In genomic region chr4:152213760-152214480, GRCm38 (mm10) we compare ENCODE assay signal across 8 mouse cellular contexts. TPM values are rescaled to one million over a fixed set of nuclear protein-coding genes. Genes with fewer than 3 reads are reported as not detected.
A peak's percentile ranks its signal among the peaks of the same experiment; 100 is the strongest.
DNase-seq lines count a peak whose midpoint lies in the region; ATAC-seq lines count a peak whose summit lies in the region.

No protein-coding gene starts in this region.

- peak; percentile 80 for ATAC-seq in common myeloid progenitor, adult 5-6 weeks (replicated peaks; ENCODE audit: low read depth, poor library complexity, severe bottlenecking)
- ATAC-seq in inflammation-experienced regulatory T-cells, adult 6 months, result peak; percentile 95
- peak; percentile 65 for ATAC-seq in megakaryocyte-erythroid progenitor cell, adult 5-6 weeks (replicated peaks; ENCODE audit: low FRiP score, low TSS enrichment, poor library complexity, severe bottlenecking)

- peak; percentile 89 for DNase-seq in adipocyte (ENCODE audit: low spot score)
- peak; percentile 77 to 79 for DNase-seq in gastrocnemius, adult 8-10 months (ENCODE audit: low spot score in 2 of 2)
- peak; percentile 79 to 97 for DNase-seq in left cerebral cortex, adult 8-10 months (ENCODE audit: low spot score in 2 of 2)
- DNase-seq in right cerebral cortex, postnatal 14 days, result peak; percentile 97
- DNase-seq in urinary bladder, postnatal 14 days (ENCODE audit: low spot score), result peak; percentile 92

RNA-seq across cellular contexts. Expression of gene Acot7, which starts 36.0 kb away (rescaled TPM):
- 58.2 and 59.6 TPM in 2 replicates for total RNA-seq in common myeloid progenitor, adult 5-6 weeks (2017)
- total RNA-seq in gastrocnemius, adult 8-10 months (2022), result 10 to 100 TPM; 13.8 to 15.9 (median 15.1) TPM
- polyA plus RNA-seq in inflammation-experienced regulatory T-cells, adult 6 months (2017; shearing (Covaris generic)), result 100 to 1,000 TPM; 124 to 249 (median 126) TPM
- total RNA-seq in left cerebral cortex, adult 8-10 months (2022), result 100 to 1,000 TPM; 281 to 320 (median 303) TPM
- total RNA-seq in megakaryocyte-erythroid progenitor cell, adult 5-6 weeks (2014; fragmentation: Nextera tagmentation), result 33.8 and 42.9 TPM in 2 replicates
- total RNA-seq in megakaryocyte-erythroid progenitor cell, adult 5-6 weeks (2017), result 25.3 and 38.1 TPM in 2 replicates

RNA-seq across cellular contexts. Expression of gene Hes2, which starts 55.3 kb away (rescaled TPM):
- not detected in 2 replicates for total RNA-seq in common myeloid progenitor, adult 5-6 weeks (2017)
- total RNA-seq in gastrocnemius, adult 8-10 months (2022), result not detected
- not detected for polyA plus RNA-seq in inflammation-experienced regulatory T-cells, adult 6 months (2017; shearing (Covaris generic))
- total RNA-seq in left cerebral cortex, adult 8-10 months (2022), result not detected
- 0.35 TPM in 1 of 2 replicates, not detected in the other for total RNA-seq in megakaryocyte-erythroid progenitor cell, adult 5-6 weeks (2014; fragmentation: Nextera tagmentation)
- total RNA-seq in megakaryocyte-erythroid progenitor cell, adult 5-6 weeks (2017), result not detected in 2 replicates

Comparison
In these comparisons a context has a peak if more than half of its experiments do, and no peak if none do; other contexts are left out.
1. Peak in every context shown above with its lines: DNase-seq and ATAC-seq.